Mouse (Mus musculus) adrenal gland, postnatal 0 days (tissue): ENCODE results near the gene Ak4. TPM values are rescaled to one million over a fixed set of nuclear protein-coding genes. Genes with fewer than 3 reads are reported as not detected.

Experiments used
- polyA plus RNA-seq: library from polyadenylated mRNA; unstranded; fragments of >200 nt; fragmentation: Nextera tagmentation; extraction: Ambion mirVana; gene quantifications from 2 replicates; pipeline ENCODE4 v1.2.1, GENCODE M21; 2015

Gene Ak4
- polyA plus RNA-seq = 2.3 and 3.2 TPM in 2 replicates

DNA sequence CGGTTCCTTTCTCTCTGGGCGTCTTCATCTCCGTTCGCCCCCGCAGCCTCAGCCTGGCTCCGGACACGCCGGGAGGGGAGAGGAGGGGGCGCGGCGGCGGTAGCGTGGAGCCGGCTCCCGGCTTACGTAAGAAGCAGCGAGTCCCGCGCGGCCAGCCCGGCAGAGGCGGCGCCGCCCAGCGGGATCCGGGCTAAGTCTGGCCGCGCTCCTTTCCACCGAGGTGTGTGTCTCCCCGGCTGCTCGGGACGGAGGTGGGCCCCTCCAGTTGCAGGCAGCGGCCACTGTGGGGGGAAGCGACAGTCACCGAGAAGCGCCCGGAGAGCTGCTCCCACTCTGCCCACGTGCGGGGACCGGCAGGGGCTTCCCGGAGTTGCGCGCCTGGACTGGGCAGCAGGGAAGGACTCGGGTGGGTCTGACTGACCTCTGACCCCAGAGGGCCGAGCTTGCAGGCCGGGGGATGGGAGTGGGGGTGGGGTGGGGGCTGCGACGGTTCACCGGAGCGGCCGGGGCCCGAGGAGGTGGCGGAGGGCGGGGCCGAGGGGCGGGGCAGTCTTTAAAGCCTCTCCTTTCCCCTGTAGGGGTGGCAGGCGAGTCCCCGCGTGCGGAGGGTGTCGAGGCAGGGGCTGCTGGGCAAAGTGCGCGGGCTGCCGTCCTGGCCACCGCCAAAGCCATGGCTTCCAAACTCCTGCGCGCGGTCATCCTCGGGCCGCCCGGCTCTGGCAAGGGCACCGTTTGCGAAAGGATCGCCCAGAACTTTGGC lies at the start of gene Ak4:
TSS of gene Ak4 (plus strand) at position 127 of the 760 bp plus-strand sequence.

DNA sequence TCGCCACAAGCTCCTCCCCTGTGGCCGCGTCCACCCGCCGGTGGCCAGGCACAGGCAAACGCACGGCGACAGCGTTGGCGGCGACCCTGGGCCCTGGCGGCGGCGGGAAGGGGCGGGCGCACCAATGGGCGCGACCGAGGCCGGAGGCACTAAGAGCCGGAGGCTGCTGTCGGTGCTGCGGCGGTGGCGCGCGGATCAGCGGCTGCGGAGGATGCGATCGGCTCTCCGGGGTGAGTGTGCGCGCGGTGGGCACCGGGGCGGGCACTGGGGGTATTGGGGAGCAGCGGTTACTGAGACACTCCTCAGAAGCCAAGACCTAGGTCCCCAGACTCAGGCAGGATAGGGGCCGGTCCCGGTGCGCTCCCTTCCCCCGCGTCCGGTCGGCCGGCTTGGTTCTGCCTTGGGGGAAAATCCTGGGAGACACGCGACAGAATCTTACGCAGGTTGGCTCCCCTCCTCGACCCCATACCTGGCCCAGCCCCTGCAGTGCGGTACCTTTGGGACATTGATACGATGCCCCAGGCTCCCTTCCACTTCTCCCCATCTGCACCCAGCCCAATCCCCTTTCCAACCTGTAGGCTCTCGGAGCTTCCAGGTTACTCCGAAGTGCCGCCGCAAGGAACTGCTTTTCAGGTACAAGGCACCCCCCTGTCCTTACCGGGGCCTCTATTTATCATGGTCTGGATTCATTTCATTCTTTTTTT lies 77.6 kb downstream of the Ak4 start, which contains the start of gene Dnajc6:
TSS of gene Dnajc6 (plus strand) at position 115 of the 704 bp plus-strand sequence.

Other genes starting within 250 kb of the Ak4 start
- gene Jak1, start 154.0 kb upstream of the Ak4 start, polyA plus RNA-seq = 44.3 and 66.5 TPM in 2 replicates
- 3.1 and 7.8 TPM in 2 replicates for gene Dnajc6, start 77.4 kb downstream of the Ak4 start, polyA plus RNA-seq
- gene Leprot, start 228.4 kb downstream of the Ak4 start, polyA plus RNA-seq = 133 and 139 TPM in 2 replicates